Mouse (Mus musculus) frontal cortex, adult 2 months (tissue): ENCODE results near the gene Ifnab. TPM values are rescaled to one million over a fixed set of nuclear protein-coding genes. Genes with fewer than 3 reads are reported as not detected.

Experiments used
- DNase-seq, 2 experiments: peaks; one replicate each; pipeline ENCODE4 v3.0.0; 2022; ENCODE audit warnings: low spot score in 1 of 2; ENCODE audit errors: extremely low spot score in 1 of 2
- polyA plus RNA-seq: library from polyadenylated mRNA; depleted of rRNA; stranded (reverse); fragments of >200 nt; gene quantifications from 2 replicates; pipeline ENCODE4 v1.2.3, GENCODE M21; 2012; rRNA removed

Gene Ifnab
- not detected in 2 replicates for polyA plus RNA-seq

DNA sequence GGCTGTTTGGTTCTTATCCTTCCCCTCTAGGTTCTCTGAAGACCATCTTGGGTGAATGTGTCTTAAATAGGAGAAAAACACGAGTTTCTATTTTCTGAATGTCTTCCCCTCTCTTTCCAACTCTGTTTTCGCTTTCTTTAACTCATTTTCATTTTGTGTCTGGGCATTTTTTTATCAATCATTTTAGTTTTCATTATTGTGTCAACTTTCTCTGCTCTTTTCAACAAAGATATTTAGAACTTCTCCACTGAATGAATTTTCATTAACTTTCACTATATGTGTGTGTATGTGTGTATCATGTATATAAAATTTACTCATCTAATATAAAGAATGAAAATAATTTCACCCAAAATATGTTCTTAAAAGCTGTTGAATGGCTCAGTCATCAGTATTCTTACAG is at the start of gene Ifnab:
Gene Ifnab (minus strand): TSS at position 101 of the 400 bp plus-strand sequence.
- no peak for DNase-seq

DNA sequence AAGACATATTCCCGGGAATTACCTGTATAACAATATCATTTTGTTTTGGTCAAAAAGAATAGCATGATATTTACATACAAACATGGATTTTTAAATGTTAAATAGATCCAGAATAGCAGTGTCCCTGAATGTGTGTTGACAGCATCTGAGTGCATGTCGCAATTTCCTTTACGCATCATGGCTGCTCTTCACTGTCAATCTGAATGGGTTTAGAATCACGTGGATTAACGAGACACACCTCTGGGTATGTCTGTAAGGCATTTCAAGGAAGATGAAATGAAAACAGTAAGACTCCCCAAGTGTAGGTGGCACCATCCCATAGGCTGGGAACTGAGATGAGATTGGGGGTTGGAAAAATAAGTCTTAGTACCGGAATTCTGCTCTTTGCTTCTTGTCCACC is 47.9 kb upstream of the Ifnab start:
- no peak for DNase-seq

DNA sequence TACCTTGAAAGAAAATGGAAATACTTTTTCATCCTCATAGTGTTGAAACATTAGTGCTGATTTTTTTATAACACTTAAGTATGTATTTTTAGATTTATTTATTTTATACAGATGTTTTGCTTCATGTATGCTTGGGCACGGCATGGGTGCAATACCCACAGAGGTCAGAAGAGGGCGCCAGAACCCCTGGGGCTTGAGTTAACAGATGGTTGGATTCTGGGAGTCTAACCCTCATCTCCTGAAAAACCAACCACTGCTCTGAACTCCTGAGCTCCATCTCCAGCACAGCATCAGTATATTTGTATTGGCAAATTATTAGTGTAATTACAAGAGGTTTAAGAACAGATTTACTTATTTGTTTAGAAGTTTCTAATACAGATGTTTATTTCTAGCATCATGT is 47.3 kb upstream of the Ifnab start:
- DNase-seq = peak in 1 of 2 experiments; percentile 74

DNA sequence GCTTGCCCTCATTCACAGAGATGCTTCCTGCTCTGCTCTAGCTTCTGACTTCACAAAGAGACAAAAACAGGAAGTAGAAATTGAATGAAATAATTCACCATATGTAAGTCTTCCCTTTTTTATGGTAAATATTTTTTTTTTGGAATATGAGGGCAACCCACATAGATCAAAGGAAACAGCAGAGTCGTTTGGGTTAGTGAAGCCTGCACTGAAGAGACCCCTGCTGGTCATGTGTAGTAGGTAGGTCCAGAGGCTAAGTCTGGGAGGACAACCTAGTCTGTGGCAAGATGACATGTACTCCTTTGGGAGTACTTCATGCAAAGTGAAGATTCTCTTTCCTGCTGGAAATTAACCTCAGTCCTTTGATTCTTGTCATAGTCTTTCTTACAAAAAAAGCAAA is 36.2 kb upstream of the Ifnab start:
- DNase-seq = no peak

DNA sequence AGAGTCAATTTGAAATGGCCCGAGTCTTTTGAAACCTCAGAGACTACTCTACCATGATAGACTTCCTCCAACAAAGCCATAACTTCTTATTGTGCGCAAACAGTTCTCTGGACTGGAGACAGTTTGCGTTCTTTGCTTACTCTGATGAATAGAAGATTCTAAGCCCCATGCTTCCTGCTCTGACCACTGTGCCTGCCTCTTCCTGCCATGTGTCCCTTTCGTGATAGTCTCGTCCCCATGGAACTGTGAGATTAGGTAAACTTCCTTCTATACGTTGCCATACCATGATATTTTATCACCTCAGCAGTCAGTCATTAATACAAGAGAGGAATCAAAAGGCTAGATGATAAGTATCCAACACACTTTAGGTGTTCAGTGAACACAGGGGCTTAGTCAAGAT is 35.6 kb upstream of the Ifnab start:
- DNase-seq = no peak

DNA sequence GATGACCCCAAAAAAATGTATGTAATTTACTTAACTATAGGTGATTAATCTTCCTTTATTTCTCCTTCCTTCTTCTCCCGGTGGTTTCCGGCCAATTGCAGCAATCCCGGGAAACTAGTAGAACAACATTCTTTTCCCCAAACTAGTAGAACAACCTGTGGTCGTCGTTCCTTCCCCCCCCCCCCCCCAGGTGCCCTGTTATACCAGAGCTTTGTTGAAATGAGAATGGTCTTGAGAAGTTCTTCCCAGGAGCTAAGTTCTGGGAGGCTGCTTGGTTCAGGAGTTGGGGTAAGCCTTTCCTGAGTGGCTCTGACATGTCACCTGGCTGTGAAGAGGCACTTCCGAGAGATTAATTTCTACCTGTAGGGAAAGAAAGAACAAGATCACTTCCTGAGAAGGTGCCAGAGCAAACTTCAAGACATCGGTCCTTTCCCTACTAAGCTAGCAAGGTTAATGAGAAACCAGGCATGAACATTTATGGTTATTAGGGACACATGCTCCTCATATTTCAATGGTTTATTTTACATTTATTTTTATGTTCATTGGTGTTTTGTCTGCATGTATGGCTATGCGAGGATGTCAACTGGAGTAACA is 32.4 kb upstream of the Ifnab start:
- DNase-seq = no peak

DNA sequence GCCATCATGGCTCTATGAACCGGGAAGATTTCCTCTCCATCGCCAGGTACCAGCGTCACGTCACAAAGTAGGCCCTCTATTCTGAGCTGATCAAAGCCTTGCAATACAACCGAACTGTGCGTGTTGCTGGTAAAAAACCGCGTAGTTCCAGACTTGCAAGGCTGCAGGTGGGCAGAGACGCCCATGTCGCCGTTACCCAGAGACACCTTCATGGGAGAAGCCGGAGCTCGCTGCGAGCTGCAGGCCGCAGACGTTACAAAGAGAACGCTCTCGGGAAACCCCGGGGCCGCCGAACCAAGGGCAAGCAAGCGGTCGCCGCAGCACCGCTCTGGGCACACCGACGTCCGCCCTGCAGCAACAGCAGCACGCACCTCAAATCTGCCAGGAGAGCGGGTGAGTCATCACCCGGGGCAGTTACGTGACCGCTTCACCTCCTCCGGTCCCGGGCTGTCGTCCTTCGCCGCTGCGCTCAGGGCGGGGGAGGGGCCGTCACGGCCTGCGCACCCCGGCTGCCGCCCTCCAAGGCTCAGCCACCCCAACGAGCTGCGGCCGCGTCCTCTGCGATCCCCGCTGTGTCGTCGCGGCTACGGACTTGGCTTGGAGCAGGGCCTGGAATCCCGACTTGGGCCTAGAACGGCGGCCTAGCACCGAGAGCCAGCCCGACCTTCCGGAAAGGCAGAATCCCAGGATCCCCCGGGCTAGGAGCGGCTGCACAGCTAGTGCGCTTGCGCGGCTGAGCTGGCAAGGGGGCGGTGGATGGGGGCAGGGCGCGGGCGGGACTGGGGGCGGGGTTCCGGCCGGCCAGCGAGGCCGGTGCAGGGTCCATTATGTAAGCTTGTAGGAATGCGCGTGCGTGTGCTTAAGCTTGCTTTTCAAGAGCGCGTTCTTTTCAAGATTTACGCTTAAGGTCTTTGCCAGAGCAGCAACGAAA is 30.9 kb upstream of the Ifnab start, which contains the start of the genes Gm26566 and Klhl9:
Gene Gm26566 (plus strand): TSS at position 15 of the 931 bp plus-strand sequence.
Gene Klhl9 (minus strand): TSS at position 675 of the 931 bp plus-strand sequence.
- peak; percentile 65 to 86 for DNase-seq

DNA sequence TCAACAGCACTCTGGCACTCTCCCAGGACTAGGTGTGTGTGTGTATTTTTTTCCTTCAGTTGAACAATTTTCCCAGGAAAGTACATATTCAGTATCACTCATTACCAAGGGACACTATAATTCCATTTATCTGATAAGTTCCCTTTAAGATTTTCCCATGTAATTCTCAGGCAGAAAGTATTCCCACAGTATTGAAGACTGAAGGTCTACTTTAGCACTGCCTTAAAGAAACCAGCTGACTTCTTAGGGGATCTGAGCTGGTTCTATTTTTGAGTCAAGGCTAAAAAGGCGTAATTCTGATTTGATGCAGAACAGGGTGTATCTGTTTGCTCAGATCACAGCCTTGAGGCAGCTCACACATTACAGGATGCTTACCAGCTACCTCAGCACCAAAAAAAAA is 27.6 kb upstream of the Ifnab start:
- DNase-seq = no peak

DNA sequence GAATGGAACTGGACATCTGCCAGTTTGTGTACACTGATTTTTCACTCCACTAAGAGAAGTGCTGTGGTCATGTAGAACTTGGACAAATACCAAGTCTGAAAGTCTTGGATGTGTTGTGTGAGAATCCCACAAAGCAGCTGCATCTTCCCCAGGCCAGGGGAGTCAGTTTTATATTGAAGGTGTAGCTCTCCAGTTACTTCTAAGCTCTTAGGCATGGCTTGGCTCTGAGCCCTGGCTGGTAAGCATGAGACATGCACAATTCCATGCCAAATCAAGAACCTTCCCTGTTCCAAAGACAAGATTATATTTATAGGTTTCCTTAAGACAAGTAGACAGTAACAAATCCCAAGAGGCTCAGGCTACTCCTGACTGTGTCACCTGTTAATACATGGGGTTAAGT is 23.9 kb upstream of the Ifnab start:
- no peak for DNase-seq

DNA sequence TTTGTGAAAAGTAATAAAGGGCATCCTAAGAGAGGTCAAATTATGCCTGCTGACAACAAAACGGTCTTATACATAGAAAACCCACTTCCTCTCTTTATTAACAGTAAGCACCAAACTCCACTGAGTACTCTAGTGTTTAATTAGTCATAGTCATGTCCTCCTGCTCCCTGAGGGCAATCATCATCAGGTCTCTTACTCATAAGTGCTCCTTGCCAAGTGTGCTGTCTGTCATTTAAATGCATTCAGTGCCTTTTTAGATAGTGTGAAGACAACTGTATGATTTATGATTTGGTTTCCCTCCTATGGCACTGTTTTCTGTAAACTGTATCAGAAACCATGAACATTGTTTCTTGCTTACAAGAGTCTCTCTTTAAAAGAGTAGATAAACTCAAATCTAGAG is 23.1 kb upstream of the Ifnab start:
- DNase-seq = no peak

DNA sequence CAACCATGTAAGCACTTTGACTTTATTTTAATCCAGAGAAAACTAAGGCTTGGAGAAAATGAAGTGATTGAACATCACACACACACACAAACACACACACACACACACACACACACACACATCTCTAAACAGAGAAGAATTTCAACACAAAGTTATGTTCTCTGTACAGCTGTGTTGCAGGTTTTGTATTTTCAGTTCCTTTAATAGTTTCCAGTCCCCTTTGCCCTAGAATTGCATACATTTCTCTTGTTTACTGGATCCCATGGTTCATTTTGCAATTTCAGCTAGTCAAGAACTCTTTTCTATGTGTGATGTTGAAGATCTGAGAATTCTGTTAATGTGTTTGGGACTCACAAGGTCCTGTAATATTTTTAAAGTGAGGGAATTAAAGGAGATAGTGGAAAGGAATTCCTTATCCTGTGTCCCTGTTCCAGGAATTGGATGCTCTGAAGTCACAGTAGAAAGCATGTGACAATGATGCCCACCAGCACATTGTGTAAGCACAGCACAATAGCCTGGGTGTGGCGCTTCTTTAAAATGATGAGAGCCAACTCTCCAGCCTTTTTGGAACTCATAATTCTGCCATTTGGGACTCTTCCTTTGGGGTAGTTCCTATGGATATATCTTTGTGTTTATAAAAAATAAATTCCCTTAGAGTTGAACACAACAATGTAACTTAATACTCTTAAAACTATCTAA is 16.1 kb upstream of the Ifnab start:
- DNase-seq = no peak

DNA sequence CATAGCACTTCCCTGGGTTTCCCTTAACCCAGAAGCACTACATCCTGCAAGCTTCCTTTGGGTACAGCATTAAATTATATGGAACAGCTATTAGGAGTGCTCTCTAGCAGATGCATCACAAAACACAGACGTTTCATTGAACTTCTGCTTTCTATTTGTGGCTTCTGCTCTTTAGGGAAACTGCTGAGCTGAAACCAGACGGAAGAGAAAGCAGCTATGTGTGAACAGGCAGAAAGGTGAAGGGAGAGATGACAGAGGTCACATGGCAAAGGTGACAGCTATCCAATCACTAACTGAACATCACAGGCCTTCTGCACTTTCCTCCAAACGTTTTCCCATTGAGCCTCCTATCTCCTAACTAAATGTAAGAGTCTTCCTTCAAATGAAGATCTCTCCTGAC is 14.8 kb upstream of the Ifnab start:
- DNase-seq = no peak

DNA sequence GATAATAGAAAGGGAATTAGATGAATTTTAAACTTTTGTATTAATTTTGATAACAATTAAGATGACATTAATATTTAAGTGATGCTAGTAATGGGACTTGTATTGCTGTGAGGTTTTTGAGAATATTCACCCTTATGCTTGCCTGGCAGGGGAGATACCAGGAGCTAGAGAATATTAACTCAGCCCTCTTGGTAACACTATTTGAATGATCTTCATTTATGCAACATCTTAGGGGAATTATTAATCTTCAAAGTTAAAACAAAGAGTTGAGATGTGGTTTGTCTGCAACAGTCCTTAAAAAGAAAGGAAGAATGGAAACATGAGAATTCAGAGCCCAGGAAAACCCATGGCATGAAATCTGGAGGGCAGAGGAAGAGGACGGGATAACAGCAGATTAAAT is 8.1 kb upstream of the Ifnab start:
- DNase-seq = no peak

DNA sequence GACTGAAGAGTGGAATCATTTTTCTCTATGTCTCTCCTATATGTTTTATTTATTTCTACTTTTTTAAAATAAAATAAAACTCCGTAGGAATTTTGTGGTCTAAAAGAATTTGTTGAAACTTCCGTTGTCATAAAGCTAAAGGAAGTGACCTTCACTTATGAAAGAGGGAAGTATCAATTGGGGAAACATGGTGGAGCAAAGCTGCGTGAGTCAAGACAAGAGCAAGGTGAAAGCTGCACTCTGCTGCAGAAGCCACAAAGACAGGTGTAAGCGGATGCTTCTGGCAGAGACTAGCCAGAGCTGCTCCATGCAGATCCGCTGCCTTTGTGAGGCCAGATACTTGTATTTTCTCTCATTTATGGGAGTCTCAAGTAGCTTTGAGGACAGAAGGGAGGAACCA is 7.6 kb upstream of the Ifnab start:
- no peak for DNase-seq

DNA sequence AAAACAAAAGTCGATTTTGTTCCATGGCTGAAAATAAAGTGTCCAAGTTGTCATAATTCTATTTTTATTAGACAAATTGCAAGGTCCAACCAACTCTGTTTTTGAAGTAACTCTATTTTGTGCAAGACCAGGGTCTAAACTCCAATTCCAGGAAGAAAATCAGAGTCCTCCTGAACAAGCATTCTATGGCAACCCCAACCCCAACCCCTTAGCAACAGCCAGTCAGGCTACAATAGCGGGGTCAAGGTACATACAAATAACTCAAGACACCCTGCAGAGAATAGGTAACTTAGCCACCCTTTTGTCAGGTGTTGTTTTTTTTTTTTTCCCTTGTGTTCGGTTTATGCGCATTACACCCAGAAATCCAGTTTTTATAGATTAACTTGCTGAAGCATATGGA is 6.6 kb upstream of the Ifnab start:
- no peak for DNase-seq

DNA sequence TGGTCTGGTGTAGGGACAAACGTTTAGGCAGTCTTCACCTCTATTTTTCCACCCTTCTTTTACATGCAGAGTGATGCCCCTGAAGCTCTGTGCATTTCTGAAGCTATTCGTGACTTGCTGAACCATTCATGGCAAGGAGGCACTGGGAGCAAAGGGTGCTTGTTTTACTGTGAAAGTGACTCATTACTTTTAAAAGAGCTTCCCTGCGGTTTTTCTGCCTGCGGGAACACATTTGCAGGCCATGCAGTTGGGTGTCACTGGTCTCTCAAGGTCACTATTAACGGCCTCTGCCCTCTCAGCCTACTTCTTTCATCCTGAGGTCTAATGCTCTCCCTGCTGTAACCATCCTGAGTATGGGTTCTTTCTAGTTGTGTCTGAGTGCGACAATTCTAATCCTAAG is 5.9 kb upstream of the Ifnab start:
- DNase-seq = no peak

DNA sequence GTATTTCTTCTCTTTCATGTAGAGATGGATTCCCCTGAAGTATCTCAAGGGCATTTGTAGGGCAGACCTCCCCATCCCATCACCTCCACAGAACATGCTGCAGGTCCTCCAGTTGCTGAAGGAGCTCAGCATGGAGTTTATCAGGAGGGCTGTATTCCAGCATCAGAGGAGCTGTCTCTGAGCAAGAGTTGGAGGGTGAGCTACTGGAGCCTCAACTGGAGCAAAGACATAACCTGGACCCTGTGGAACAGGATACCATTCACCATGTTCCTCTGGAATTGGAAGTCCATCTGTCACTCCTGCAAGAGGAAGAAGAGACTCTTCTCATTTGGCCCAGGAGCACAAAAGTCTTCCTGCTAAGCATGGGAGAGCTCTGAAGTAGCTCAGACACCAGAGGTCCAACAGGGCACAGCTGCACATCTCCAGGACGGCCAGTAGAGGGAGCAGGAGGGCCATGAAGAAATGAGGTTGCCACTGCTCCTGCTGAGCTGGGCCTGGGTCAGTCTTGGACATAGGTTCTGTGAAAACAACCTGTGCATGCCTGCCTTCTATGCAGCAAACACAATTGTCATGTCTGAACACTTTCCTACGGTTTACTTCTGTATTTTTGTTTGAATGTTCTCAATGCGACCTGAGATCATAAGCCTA is 5.2 kb upstream of the Ifnab start:
- peak; percentile 18 to 84 for DNase-seq

DNA sequence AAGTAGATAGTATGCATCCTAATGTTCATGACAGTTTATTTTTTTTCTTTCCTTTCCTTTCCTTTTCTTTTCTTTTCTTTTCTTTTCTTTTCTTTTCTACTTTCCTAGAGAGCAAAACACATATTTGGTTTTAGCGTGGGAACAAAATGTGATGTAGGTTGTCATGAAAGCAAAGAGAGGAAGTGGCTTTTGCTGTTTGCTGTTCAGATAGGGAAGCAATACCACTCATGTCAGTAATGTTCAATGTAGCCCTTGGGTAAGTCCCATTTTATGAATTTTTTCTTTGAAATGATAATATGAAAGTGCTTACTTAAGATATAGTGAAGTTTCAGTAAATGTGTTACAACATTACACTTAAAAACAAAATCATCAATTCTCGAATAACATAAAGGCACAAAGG is 2.2 kb upstream of the Ifnab start:
- no peak for DNase-seq

DNA sequence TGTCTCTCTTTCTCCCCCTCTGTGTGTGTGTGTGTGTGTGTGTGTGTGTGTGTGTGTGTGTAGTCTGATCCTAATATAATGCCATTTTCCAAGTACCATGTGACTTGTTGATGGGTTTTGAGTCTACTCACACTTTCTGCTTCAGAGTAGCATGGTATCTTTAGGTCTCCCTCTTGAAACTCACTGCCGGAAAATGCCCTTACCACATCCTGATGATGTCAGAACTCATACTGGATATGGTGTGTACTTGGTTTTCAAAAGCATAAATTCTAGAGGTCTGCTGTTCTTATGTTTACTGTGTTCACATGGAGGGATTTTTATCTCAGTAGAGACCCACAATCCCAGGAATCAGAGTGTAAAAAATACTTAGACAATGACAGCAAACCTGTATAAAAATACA is 1.4 kb upstream of the Ifnab start:
- no peak for DNase-seq

DNA sequence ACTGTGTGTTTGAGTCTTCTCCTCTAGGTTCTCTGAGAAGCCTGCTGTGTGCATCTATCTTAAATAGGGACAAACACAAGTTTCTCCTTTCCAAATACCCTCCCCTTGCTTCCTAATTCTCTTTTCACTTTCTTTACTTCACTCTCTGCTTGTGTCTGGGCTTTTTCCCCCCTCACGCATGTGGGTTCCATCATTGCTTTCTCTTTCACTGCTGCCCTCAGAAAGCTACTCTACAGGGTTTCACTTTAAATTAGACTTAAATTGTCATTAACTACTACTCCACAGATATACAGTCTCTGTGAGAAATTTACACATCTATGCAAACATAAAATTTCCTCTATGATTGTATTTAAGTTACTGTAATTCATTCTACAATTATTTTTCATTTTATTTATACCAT is 7.3 kb downstream of the Ifnab start, which contains the start of gene Ifna2:
Gene Ifna2 (minus strand): TSS at position 101 of the 400 bp plus-strand sequence.
- DNase-seq = no peak

DNA sequence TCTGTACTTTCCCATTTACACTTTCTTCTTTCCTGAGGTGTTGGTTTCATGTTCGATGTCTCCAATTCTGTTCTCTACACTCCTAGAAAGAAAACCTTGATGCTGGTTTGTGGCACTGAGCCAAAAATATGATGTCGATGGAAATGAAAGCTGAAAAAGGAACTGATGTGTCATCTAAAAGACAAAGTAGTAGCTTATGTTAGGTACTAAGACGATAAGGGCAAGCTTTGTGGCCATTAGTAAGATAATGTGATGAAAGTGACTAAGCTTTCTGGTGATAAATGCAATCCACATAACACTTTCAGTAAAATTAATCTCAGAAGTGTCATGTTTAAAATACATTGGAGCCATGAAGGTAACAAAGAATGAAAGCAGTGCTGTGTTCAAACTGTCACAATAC is 9.8 kb downstream of the Ifnab start:
- no peak for DNase-seq
